Mouse (Mus musculus): Measurements from ENCODE around the gene Krt13. TPM values are rescaled to one million over a fixed set of nuclear protein-coding genes. Genes with fewer than 3 reads are reported as not detected.

Krt13 gene
- polyA plus RNA-seq, 1 experiment = not detected

- no peak for TF ChIP-seq POLR2A (IDR thresholded peaks at IDR 0.05; ENCODE audit: extremely low read depth, insufficient read depth, low read length)
- TF ChIP-seq CTCF (IDR thresholded peaks at IDR 0.05; ENCODE audit: extremely low read depth, insufficient read depth, low read length) = no peak
- Histone ChIP-seq H3K4me1 (ENCODE audit: control insufficient read depth, insufficient read depth, low read length) (no peaks in the 10 kb centered on the region), H3K4me3 (ENCODE audit: insufficient read depth, low read length) (no peak overlapping the region), H3K27ac (ENCODE audit: insufficient read depth, low read length) (no peak overlapping the region)
These were observed 1.0 kb downstream of the Krt13 start for GRCm38 (mm10) chr11:100120331-100120730.

GRCm38 (mm10) chr11:100113742-100114029 is 7.7 kb downstream of the Krt13 start:
- Histone ChIP-seq H3K4me3 (ENCODE audit: insufficient read depth, low read length) (no peak overlapping the region), H3K4me1 (ENCODE audit: control insufficient read depth, insufficient read depth, low read length) (no peaks in the 10 kb centered on the region), H3K27ac (ENCODE audit: insufficient read depth, low read length) (no peak overlapping the region)
- no peak for TF ChIP-seq CTCF (IDR thresholded peaks at IDR 0.05; ENCODE audit: extremely low read depth, insufficient read depth, low read length)
- TF ChIP-seq POLR2A (IDR thresholded peaks at IDR 0.05; ENCODE audit: extremely low read depth, insufficient read depth, low read length) = no peak

GRCm38 (mm10) chr11:100112935-100113741 is 8.2 kb downstream of the Krt13 start:
- no peak overlapping the region for H3K4me3 ChIP-seq (ENCODE audit: insufficient read depth, low read length)
- TF ChIP-seq POLR2A (IDR thresholded peaks at IDR 0.05; ENCODE audit: extremely low read depth, insufficient read depth, low read length) (no peak), CTCF (IDR thresholded peaks at IDR 0.05; ENCODE audit: extremely low read depth, insufficient read depth, low read length) (no peak)
- H3K4me1 ChIP-seq (ENCODE audit: control insufficient read depth, insufficient read depth, low read length) = no peaks in the 10 kb centered on the region
- no peak overlapping the region for H3K27ac ChIP-seq (ENCODE audit: insufficient read depth, low read length)

DNA sequence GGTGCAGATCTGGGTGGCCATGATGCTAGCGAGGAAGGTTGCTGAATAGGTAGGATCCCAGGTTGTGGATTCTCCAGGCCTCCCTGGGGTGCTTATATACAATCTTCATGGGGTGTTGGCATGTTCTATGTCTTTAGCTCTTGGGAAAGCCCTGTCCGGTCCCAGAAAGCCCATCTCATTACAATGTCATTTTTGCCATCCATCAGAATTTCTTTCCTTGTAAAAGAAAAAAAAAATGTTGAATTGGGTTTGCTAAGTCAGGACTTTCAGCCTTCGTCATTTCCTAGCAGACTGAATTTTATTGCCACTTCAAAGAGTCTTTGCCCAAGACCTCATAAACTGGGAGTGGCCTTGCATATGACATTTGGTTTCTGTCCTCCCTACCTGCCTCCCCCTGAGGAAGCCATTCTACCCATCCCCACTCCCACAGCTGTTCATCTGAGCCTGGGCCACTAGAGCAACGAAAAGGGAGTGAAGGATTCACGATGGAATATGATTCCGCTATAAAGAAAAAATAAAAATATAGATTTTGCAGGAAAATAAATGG is 15.7 kb downstream of the Krt13 start, which contains the start of gene Krt36:
Gene Krt36 (minus strand): TSS at position 51 of the 547 bp plus-strand sequence.
- no peak for TF ChIP-seq POLR2A (IDR thresholded peaks at IDR 0.05; ENCODE audit: extremely low read depth, insufficient read depth, low read length)
- TF ChIP-seq CTCF (IDR thresholded peaks at IDR 0.05; ENCODE audit: extremely low read depth, insufficient read depth, low read length) = no peak
- Histone ChIP-seq H3K27ac (ENCODE audit: insufficient read depth, low read length) (no peak within 1 kb of the TSS), H3K4me3 (ENCODE audit: insufficient read depth, low read length) (no peak within 1 kb of the TSS), H3K4me1 (ENCODE audit: control insufficient read depth, insufficient read depth, low read length) (no peaks in the 10 kb centered on the region)

DNA sequence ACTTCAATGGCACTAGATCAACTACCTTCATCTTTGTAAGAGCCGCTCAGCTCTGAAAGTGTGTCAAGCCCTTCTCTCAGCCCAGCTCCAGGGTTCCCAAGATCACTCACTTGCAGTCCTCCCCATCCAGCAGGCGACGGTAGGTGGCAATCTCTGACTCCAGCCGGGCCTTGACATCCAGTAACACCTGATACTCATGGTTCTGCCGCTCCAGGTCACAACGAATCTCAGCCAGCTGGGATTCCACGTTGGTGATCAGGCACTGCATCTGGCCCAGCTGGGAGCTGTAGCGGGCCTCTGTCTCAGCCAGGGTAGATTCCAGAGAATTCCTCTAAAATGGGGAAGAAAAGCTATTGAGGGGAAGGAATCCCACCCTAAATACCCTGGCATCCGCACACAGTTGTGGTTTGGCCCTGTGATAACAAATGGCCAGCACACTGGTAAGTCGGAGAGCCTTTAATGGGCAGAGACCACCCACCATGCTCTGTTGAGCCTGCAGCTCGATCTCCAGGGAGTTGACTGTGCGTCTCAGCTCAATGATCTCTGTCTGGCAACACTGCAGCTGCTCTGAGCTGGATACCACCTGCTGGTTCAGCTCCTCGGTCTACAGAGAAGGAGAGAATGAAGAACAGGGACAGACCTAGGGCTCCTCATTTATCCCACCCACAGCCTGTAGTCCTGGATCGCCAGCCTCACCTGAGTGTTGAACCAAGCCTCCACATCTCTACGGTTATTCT is 18.5 kb downstream of the Krt13 start:
- no peaks in the 10 kb centered on the region for H3K4me1 ChIP-seq (ENCODE audit: control insufficient read depth, insufficient read depth, low read length)
- TF ChIP-seq CTCF (IDR thresholded peaks at IDR 0.05; ENCODE audit: extremely low read depth, insufficient read depth, low read length) (no peak), POLR2A (IDR thresholded peaks at IDR 0.05; ENCODE audit: extremely low read depth, insufficient read depth, low read length) (no peak)
- H3K27ac ChIP-seq (ENCODE audit: insufficient read depth, low read length) = no peak overlapping the region
- H3K4me3 ChIP-seq (ENCODE audit: insufficient read depth, low read length) = no peak overlapping the region

DNA sequence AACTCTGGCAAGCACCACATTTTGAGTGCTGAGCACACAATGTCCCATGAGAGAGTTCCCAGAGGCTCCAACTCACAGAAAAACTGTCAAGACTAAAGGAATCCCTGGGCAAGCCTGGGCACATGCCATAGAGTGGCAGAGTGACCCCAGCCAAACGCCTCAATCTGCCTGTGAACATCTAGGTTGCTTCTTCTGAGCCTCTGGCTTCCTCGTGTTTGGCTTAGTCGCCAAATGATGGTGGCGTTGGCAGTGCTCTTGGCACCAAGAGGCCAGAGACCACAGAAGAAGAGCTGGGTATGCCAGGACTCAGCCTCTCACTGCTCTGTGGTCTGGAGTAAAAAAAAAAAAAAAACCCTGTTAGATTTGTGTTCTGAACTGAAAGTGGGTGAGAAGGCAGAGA is 21.0 kb downstream of the Krt13 start:
- H3K4me3 ChIP-seq (ENCODE audit: insufficient read depth, low read length) = no peak overlapping the region
- TF ChIP-seq POLR2A (IDR thresholded peaks at IDR 0.05; ENCODE audit: extremely low read depth, insufficient read depth, low read length) (no peak), CTCF (IDR thresholded peaks at IDR 0.05; ENCODE audit: extremely low read depth, insufficient read depth, low read length) (no peak)
- H3K27ac ChIP-seq (ENCODE audit: insufficient read depth, low read length) = no peak overlapping the region
- H3K4me1 ChIP-seq (ENCODE audit: control insufficient read depth, insufficient read depth, low read length) = no peaks in the 10 kb centered on the region

DNA sequence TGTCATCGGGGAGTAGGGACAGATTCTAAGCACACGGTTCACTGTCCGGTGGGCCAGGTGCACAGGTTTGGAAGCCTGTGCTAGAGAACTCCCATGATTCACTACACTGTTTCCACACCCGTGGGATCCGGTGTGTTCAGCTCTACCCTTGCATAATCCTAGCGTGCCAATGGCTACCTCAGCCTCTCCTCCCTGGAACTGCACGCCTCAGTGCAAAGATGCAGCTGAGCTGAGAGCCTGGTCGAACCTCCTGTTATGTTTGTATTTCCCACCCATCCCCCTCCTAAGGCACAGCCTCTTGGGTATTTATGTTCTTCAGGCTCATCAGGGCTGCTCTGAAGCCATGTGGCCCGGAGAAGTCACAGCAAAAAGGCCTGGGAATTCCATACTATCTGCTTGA is 23.5 kb downstream of the Krt13 start:
- Histone ChIP-seq H3K27ac (ENCODE audit: insufficient read depth, low read length) (no peak overlapping the region), H3K4me1 (ENCODE audit: control insufficient read depth, insufficient read depth, low read length) (no peaks in the 10 kb centered on the region), H3K4me3 (ENCODE audit: insufficient read depth, low read length) (no peak overlapping the region)
- no peak for TF ChIP-seq CTCF (IDR thresholded peaks at IDR 0.05; ENCODE audit: extremely low read depth, insufficient read depth, low read length)
- TF ChIP-seq POLR2A (IDR thresholded peaks at IDR 0.05; ENCODE audit: extremely low read depth, insufficient read depth, low read length) = no peak

DNA sequence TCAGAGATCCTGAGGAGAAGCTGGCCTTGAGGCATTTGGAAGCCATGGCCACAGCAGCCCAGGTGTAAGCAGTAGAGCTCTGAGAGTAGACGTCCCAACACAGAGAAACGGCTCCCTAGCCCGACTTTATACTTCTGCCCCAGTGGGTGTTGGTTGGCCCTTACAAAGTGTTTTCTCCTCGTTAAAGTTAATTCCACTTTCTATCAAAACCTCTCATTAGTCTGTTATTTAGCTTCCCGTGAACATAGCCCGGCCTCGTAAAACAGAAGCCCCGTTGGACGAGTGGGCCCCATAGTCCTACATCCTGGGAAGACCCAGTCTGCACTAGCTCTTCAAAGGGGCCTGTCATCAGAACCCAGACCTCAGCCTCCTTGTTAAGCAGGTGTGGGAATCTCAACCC is 25.2 kb downstream of the Krt13 start, which contains the start of gene Krt35:
Gene Krt35 (minus strand): TSS at position 101 of the 400 bp plus-strand sequence.
- no peak within 1 kb of the TSS for H3K4me3 ChIP-seq (ENCODE audit: insufficient read depth, low read length)
- H3K27ac ChIP-seq (ENCODE audit: insufficient read depth, low read length) = no peak within 1 kb of the TSS
- no peaks in the 10 kb centered on the region for H3K4me1 ChIP-seq (ENCODE audit: control insufficient read depth, insufficient read depth, low read length)
- no peak for TF ChIP-seq CTCF (IDR thresholded peaks at IDR 0.05; ENCODE audit: extremely low read depth, insufficient read depth, low read length)
- TF ChIP-seq POLR2A (IDR thresholded peaks at IDR 0.05; ENCODE audit: extremely low read depth, insufficient read depth, low read length) = no peak

GRCm38 (mm10) chr11:100088378-100089025 is 32.9 kb downstream of the Krt13 start:
- H3K27ac ChIP-seq (ENCODE audit: insufficient read depth, low read length) = no peak overlapping the region
- H3K4me3 ChIP-seq (ENCODE audit: insufficient read depth, low read length) = no peak overlapping the region
- peaks cover 2% of the 10 kb centered on the region; the same call in 1 of the 2 replicates for H3K4me1 ChIP-seq (ENCODE audit: control insufficient read depth, insufficient read depth, low read length)
- TF ChIP-seq CTCF (IDR thresholded peaks at IDR 0.05; ENCODE audit: extremely low read depth, insufficient read depth, low read length) = no peak
- no peak for TF ChIP-seq POLR2A (IDR thresholded peaks at IDR 0.05; ENCODE audit: extremely low read depth, insufficient read depth, low read length)

All from cortical plate, adult 2 months (tissue).